Mouse (Mus musculus) spleen, adult 2 months (tissue): Measurements from ENCODE around the gene Pla2r1. TPM values are rescaled to one million over a fixed set of nuclear protein-coding genes. Genes with fewer than 3 reads are reported as not detected.

Source experiments
- DNase-seq, 2 experiments: peaks; one replicate each; pipeline versions ENCODE4 v3.0.0 to v3.0.0-alpha.2; 2012 to 2021; ENCODE audit warnings: low spot score in 2 of 2, low read depth in 1 of 2
- H3K27ac ChIP-seq: fragments of 200-500 bp; 2 replicates; pipeline ENCODE4 v1.5.1; 2012; ENCODE audit warnings: low read length, inconsistent platforms; ENCODE audit not compliant: insufficient read depth
- H3K27me3 ChIP-seq: fragments of 200-500 bp; 2 replicates; pipeline ENCODE4 v1.6.1; 2012; ENCODE audit warnings: mild to moderate bottlenecking, moderate library complexity, low read length, inconsistent platforms; ENCODE audit not compliant: control insufficient read depth, insufficient read depth
- H3K36me3 ChIP-seq: fragments of 200-500 bp; 2 replicates; pipeline ENCODE4 v1.6.1; 2012; ENCODE audit warnings: mild to moderate bottlenecking, low read length, inconsistent platforms; ENCODE audit not compliant: control insufficient read depth, insufficient read depth
- H3K4me1 ChIP-seq: fragments of 200-500 bp; 2 replicates; pipeline ENCODE4 v1.6.1; 2011; ENCODE audit warnings: inconsistent platforms; ENCODE audit not compliant: control insufficient read depth, insufficient read depth, insufficient read length
- H3K4me3 ChIP-seq: fragments of 200-500 bp; 2 replicates; pipeline ENCODE4 v1.5.1; 2011; ENCODE audit warnings: mild to moderate bottlenecking, inconsistent platforms; ENCODE audit not compliant: insufficient read depth, insufficient read length; ENCODE audit errors: extremely low read depth
- CTCF ChIP-seq: fragments of 200-500 bp; IDR thresholded peaks from 2 replicates; pipeline ENCODE4 v1.5.1; 2011; ENCODE audit warnings: mild to moderate bottlenecking, inconsistent platforms; ENCODE audit not compliant: insufficient read depth, insufficient read length, insufficient replicate concordance; ENCODE audit errors: extremely low read depth
- POLR2A ChIP-seq: fragments of 200-500 bp; IDR thresholded peaks from 2 replicates; pipeline ENCODE4 v1.6.1; 2011; ENCODE audit warnings: low read depth, low read length, inconsistent platforms
- WGBS: fragments of 180-500 bp; shearing (Covaris S2); methylation state at CpG from one replicate; pipeline ENCODE4 v1.1.7; 2018; 5-methylcytosine and 5-hydroxymethylcytosine counted together
- polyA plus RNA-seq: library from polyadenylated mRNA; depleted of rRNA; stranded (reverse); fragments of >200 nt; gene quantifications from 2 replicates; pipeline ENCODE4 v1.2.3, GENCODE M21; 2012

The Pla2r1 gene
- polyA plus RNA-seq, 1 experiment, result 1.4 TPM

DNA sequence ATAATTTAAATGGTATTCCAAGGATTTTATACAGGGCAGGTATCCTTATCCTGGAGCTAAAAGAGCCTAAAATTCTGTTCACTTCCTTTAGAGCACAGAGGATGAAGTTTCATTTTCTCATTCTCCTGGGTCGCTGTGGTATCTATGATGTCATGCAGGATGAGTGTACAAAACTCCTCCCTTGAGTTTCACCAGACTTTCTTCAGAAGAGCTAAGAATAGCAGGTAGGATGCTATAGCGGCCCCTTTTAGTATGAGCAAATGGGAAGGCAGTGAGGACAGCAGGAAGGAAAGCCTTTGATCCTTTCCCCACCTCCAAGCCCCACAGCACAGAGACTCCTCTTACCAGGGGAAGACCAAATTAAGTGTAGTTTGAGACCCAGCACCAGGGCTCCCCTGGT lies 48.4 kb downstream of the Pla2r1 start:
- H3K36me3 ChIP-seq, result no peaks in the 10 kb centered on the region
- no peak for DNase-seq
- H3K4me3 ChIP-seq, result no peak overlapping the region
- no peaks in the 10 kb centered on the region for H3K27me3 ChIP-seq
- no peak overlapping the region for H3K27ac ChIP-seq
- 13% methylated on average over 2 of the region's 2 CpGs for WGBS
- TF ChIP-seq CTCF (no peak), POLR2A (no peak)
- no peaks in the 10 kb centered on the region for H3K4me1 ChIP-seq

DNA sequence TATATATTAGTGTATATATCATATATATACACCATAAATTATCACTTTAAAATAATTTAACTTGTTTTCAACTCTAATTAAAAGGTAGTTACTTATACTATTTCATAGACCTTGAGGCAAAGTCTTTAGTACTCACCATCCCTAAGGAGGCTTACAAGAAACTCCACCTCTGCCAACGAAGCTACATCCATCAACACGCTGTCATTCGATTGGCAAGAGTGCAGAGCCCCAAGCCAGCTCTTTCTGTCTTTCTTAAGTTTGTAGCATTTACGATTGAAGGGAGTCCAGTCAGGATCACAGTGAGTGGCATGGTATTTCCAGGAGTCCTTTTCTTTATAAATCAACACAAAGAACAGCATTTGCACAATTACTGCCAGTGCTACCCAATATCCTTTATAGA lies 49.1 kb downstream of the Pla2r1 start:
- WGBS, result 88% methylated on average over 4 of the region's 4 CpGs
- no peak overlapping the region for H3K4me3 ChIP-seq
- H3K36me3 ChIP-seq, result no peaks in the 10 kb centered on the region
- TF ChIP-seq CTCF (no peak), POLR2A (no peak)
- DNase-seq, result no peak
- no peak overlapping the region for H3K27ac ChIP-seq
- H3K4me1 ChIP-seq, result no peaks in the 10 kb centered on the region
- no peaks in the 10 kb centered on the region for H3K27me3 ChIP-seq

DNA sequence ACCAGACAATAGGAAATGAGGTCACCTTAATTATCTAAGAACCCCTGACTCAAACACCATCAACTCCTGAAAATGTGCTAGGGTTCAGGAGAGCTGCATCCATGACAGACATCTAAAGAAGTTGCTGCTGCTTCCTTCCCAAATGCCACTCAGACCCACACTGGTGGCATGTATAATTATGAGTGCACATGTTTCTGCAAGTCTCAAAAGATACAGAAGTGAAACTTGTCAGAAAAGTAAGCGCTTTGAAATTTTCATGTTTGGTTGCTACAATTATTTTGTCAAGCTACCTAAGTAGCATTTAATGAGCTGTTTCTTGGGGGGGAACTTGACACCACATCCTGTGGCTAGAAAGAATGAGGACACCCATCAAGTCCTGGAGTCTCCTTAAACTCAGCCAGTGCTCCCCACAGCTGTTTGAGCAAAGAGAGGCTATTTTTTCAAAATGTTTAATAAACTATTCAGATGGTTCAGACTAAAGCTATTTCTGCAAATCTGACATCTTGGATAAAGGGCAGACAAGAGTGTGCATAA lies 52.5 kb downstream of the Pla2r1 start:
- no peak for DNase-seq
- H3K27me3 ChIP-seq, result no peaks in the 10 kb centered on the region
- WGBS, result 18% methylated on average over 1 of the region's 1 CpGs
- H3K4me1 ChIP-seq, result no peaks in the 10 kb centered on the region
- H3K36me3 ChIP-seq, result no peaks in the 10 kb centered on the region
- H3K4me3 ChIP-seq, result no peak overlapping the region
- H3K27ac ChIP-seq, result no peak overlapping the region
- TF ChIP-seq CTCF (no peak), POLR2A (no peak)

DNA sequence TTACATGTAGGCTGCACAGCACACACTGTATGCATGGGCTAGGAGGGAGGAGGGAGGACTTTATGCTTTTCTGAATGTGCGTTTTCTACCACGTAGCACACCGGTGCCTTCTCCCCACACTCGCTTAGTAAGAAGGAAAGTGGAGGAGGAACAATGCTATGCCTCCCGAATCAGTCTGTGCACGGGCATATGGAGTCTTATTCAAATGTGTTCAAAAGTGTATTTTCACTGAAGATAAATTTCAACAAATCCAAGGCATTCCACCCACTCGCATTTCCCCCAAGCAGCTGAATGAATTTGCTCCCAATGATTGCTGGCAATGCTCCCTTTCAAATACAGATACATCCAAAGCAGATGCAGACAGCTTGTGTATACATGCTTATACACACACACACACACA lies 73.2 kb downstream of the Pla2r1 start:
- Histone ChIP-seq H3K27me3 (no peaks in the 10 kb centered on the region), H3K4me3 (no peak overlapping the region), H3K4me1 (no peaks in the 10 kb centered on the region), H3K27ac (no peak overlapping the region), H3K36me3 (no peaks in the 10 kb centered on the region)
- TF ChIP-seq POLR2A (no peak), CTCF (no peak)
- WGBS, result 92% methylated on average over 7 of the region's 7 CpGs
- no peak for DNase-seq

DNA sequence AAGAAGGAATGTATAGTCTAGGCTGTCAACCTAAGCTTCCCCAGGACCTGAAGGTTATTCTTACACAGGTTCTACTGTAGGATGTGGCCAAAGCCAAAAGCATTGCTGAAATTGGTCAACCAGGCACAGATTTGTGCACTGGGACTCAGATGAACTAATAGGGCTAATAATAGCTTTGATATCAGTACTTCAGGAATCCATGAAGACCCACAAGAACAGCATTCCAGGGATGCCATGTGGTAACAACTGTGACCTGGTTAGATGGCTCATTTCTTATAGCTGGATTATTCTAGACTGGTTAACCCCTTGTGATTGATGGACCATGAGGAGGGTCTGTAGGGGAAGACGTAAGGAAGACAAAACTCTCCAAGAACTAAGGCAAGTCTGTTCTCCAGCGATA lies 74.3 kb downstream of the Pla2r1 start:
- Histone ChIP-seq H3K4me1 (no peaks in the 10 kb centered on the region), H3K4me3 (no peak overlapping the region), H3K27ac (no peak overlapping the region), H3K27me3 (no peaks in the 10 kb centered on the region), H3K36me3 (no peaks in the 10 kb centered on the region)
- 90% methylated on average over 2 of the region's 2 CpGs for WGBS
- TF ChIP-seq POLR2A (no peak), CTCF (no peak)
- DNase-seq, result no peak

DNA sequence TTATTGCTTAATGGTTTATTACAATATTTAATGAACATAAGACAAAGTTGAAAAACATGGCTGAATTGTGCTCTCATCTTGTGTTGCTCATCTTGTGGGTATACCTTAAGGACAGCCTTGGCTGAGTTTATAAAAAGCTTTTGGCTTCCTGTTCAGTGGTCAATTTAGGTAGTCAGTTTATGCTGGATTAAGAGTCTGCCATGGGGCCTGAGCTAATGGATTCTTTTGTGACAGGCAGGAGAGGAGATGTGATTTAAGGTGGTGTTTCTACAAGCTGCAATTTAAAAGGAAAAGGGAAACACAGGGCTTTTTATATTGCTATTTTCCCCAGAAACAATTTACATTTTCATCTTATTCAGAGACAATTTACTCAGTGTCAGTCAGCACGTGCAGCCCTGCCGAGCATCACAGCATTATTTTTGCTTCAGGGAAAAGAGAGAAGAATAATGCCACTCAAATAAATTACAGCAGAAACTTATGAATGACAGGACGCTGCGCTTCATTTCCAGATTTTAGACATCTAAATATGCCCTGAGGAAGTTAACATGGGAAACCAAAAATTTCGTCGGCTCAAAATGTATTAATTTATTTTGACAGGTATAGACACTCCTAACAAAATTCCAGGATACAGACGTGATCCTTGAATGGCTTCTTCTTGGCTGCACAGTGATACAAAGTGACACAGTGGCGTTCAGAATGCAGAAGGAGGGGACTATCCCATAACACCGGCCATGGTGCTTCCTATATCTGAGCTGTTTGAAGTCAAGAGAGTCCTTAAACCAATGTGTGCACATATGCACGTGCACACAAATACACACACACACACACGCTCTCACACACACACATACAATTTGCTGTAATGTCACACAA lies 84.0 kb downstream of the Pla2r1 start:
- Histone ChIP-seq H3K27me3 (no peaks in the 10 kb centered on the region), H3K4me3 (no peak overlapping the region), H3K27ac (no peak overlapping the region), H3K4me1 (no peaks in the 10 kb centered on the region), H3K36me3 (no peaks in the 10 kb centered on the region)
- TF ChIP-seq POLR2A (no peak), CTCF (no peak)
- WGBS, result 93% methylated on average over 11 of the region's 11 CpGs
- DNase-seq, result no peak

DNA sequence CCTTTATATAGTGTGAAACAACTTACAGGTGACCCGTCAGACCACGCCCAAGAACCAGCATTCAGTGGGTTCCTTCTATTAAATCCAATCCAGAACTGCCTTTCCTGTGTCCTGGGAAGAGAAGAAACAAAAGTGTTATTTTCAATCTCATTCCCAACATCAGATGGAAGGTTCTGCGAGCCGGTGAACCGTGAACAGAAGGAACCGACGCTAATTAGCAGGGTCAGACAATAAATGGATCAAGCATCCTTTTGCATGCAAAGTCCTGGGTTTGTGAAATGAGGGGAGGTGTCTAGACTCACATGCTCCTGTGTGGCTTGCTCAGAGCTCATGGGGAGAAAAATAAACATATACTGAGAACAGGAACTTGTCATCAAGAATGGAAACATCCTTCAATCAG lies 100.7 kb downstream of the Pla2r1 start:
- no peak overlapping the region for H3K27ac ChIP-seq
- no peaks in the 10 kb centered on the region for H3K36me3 ChIP-seq
- no peak for DNase-seq
- H3K4me1 ChIP-seq, result no peaks in the 10 kb centered on the region
- H3K27me3 ChIP-seq, result no peaks in the 10 kb centered on the region
- H3K4me3 ChIP-seq, result no peak overlapping the region
- 94% methylated on average over 7 of the region's 7 CpGs for WGBS
- no peak for TF ChIP-seq POLR2A
- no peak for TF ChIP-seq CTCF
